Mouse (Mus musculus) skeletal muscle tissue, adult 2 months (tissue): ENCODE measurements around the gene Nup160.
A peak's percentile ranks its signal among the peaks of the same experiment; 100 is the strongest.

Source experiments
- DNase-seq: peaks from one replicate; pipeline ENCODE4 v3.0.0-alpha.2; 2012; ENCODE audit warnings: low read depth, low spot score

Nup160 gene

GRCm38 (mm10) chr2:90677007-90677406 lies at the start of gene Nup160:
Nup160 (plus strand) TSS chr2:90677215.
- DNase-seq = no peak

GRCm38 (mm10) chr2:90628261-90628660 lies 48.8 kb upstream of the Nup160 start:
- DNase-seq = no peak

- no peak for DNase-seq
Measured at GRCm38 (mm10) chr2:90629552-90629951, 47.5 kb upstream of the Nup160 start.

GRCm38 (mm10) chr2:90631938-90632733 lies 44.9 kb upstream of the Nup160 start:
- DNase-seq = no peak

GRCm38 (mm10) chr2:90634671-90635070 lies 42.3 kb upstream of the Nup160 start:
- no peak for DNase-seq

- no peak for DNase-seq
Measured at GRCm38 (mm10) chr2:90635085-90635723, 41.8 kb upstream of the Nup160 start.

GRCm38 (mm10) chr2:90636853-90637252 lies 40.2 kb upstream of the Nup160 start:
- DNase-seq = no peak

- DNase-seq = no peak
Measured at GRCm38 (mm10) chr2:90638986-90639746, 37.8 kb upstream of the Nup160 start.

GRCm38 (mm10) chr2:90639747-90640699 lies 37.0 kb upstream of the Nup160 start:
- DNase-seq = no peak

GRCm38 (mm10) chr2:90641007-90641709 lies 35.9 kb upstream of the Nup160 start:
- no peak for DNase-seq

GRCm38 (mm10) chr2:90641710-90642039 lies 35.3 kb upstream of the Nup160 start:
- DNase-seq = no peak

- no peak for DNase-seq
Measured at GRCm38 (mm10) chr2:90647084-90647483, 29.9 kb upstream of the Nup160 start.

GRCm38 (mm10) chr2:90649405-90649804 lies 27.6 kb upstream of the Nup160 start:
- DNase-seq = no peak

GRCm38 (mm10) chr2:90649965-90650364 lies 27.1 kb upstream of the Nup160 start:
- DNase-seq = peak; percentile 35

GRCm38 (mm10) chr2:90652101-90652500 lies 24.9 kb upstream of the Nup160 start:
- no peak for DNase-seq

- DNase-seq = no peak
Measured at GRCm38 (mm10) chr2:90652993-90653392, 24.0 kb upstream of the Nup160 start.

- DNase-seq = no peak
Measured at GRCm38 (mm10) chr2:90655449-90655848, 21.6 kb upstream of the Nup160 start.

GRCm38 (mm10) chr2:90658613-90659012 lies 18.4 kb upstream of the Nup160 start:
- DNase-seq = no peak

GRCm38 (mm10) chr2:90659016-90659415 lies 18.0 kb upstream of the Nup160 start:
- no peak for DNase-seq

GRCm38 (mm10) chr2:90659639-90660038 lies 17.4 kb upstream of the Nup160 start:
- DNase-seq = no peak

- no peak for DNase-seq
Measured at GRCm38 (mm10) chr2:90660947-90661346, 16.1 kb upstream of the Nup160 start.
